Mouse (Mus musculus) cerebellum, adult 2 months (tissue): Measurements from ENCODE around the gene Gng7.

Source experiments
- CTCF ChIP-seq: fragments of 200-500 bp; IDR thresholded peaks from 2 replicates; pipeline ENCODE4 v1.5.1; 2011; ENCODE audit warnings: low read depth, mild to moderate bottlenecking, control low read depth, low read length, moderate library complexity, borderline replicate concordance; ENCODE audit not compliant: insufficient read depth
- POLR2A ChIP-seq: fragments of 200-500 bp; IDR thresholded peaks from 2 replicates; pipeline ENCODE4 v1.6.1; 2011; ENCODE audit warnings: low read length, control low read depth, borderline replicate concordance; ENCODE audit not compliant: insufficient read depth

DNA sequence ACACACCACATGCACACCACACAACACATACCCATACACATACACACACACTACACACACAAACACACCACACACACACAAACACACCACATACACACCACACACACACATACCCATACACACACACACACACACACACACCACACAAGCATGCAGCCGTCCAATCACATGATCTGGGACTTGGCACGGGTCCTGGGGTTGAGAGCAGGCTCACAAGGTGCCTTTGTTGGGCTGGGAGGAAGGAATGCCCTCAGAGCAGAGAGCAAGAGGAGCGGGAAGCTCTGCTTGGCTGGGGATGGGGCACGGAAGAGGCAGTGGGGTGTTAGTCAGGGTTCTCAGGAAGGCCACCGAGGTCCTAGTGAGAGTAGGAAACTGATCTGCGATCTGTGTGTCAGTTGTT lies 3.9 kb downstream of the Gng7 start:
- TF ChIP-seq CTCF (no peak), POLR2A (no peak)
